ENCODE assay signal across 10 mouse cellular contexts in the genomic region with DNA sequence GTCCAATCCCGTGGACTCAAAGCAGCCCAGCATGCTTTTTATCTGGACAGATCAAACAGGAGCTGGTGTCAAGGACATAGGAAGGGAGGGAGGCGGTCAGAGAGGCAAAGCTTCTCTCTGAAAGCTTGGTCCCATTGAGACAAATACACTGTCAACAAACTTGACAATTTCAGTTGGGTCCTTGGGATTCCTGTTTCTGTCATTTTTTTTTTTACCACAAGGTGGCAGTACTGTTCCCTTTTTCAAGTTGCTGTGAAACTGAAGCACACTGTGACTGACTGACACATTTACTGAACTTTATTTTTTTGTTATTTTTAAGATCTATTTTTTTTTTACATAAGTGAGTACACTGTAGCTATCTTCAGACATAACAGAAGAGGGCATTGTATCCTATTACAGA. TPM values are rescaled to one million over a fixed set of nuclear protein-coding genes. Genes with fewer than 3 reads are reported as not detected.
DNase-seq lines count a peak whose midpoint lies in the region; ATAC-seq and TF ChIP-seq lines count a peak whose summit lies in the region.
"Had no signal": no experiment of that assay in that cellular context is flagged by ENCODE, and none has a peak within 500 bp of the region (broad histone marks: within the 10 kb centered on the region; RNA-seq: fewer than 3 reads in every experiment).

No protein-coding gene starts in this region.

- H3K9ac ChIP-seq in hindbrain, embryonic 11.5 days (ENCODE audit: low read depth, low read length), result no peak overlapping the region
- no peak overlapping the region for H3K9ac ChIP-seq in hindbrain, embryonic 12.5 days
- H3K9ac ChIP-seq: neural tube, embryonic 12.5 days had no signal

- ATAC-seq in hindbrain, embryonic 11.5 days (ENCODE audit: low FRiP score), result no peak
- no peak for ATAC-seq in hindbrain, embryonic 12.5 days (ENCODE audit: low FRiP score)

- DNase-seq in hindbrain, embryonic 11.5 days (ENCODE audit: low spot score), result peak; percentile 76
- DNase-seq in CD4-positive, CD25-positive, alpha-beta regulatory T cell, adult 2 months (ENCODE audit: low read depth, low spot score), result peak; percentile 77
- peak; percentile 75 for DNase-seq in brain, embryonic 14.5 days (ENCODE audit: low read depth)
- DNase-seq in lung, postnatal 14 days, result peak; percentile 14
- DNase-seq in urinary bladder, postnatal 14 days (ENCODE audit: low spot score), result no peak
- DNase-seq in ovary, postnatal 14 days (ENCODE audit: low spot score), result no peak
- no peak for DNase-seq in neural tube, embryonic 10.5 days (ENCODE audit: extremely low spot score, low spot score)
- DNase-seq: kidney, postnatal 10 days had no signal

- TF ChIP-seq POLR2A in brain, embryonic 14.5 days (IDR thresholded peaks at IDR 0.05; ENCODE audit: borderline replicate concordance, extremely low read depth, insufficient read depth, insufficient read length, poor library complexity, severe bottlenecking), result no peak

- no peaks in the 10 kb centered on the region for H3K4me1 ChIP-seq in hindbrain, embryonic 11.5 days (replicated peaks; ENCODE audit: control insufficient read depth, insufficient read depth, low read length)
- no peaks in the 10 kb centered on the region for H3K4me1 ChIP-seq in hindbrain, embryonic 12.5 days
- H3K4me1 ChIP-seq: neural tube, embryonic 12.5 days had no signal

- 87% methylated on average over 2 of the region's 2 CpGs for WGBS in hindbrain, embryonic 11.5 days
- 85% methylated on average over 2 of the region's 2 CpGs for WGBS in hindbrain, embryonic 12.5 days

- H3K36me3 ChIP-seq in hindbrain, embryonic 11.5 days (ENCODE audit: control insufficient read depth, insufficient read depth, low read length), result 0 out of 2 replicates have a peak, but pooled peaks cover 4% of the 10 kb centered on the region
- H3K36me3 ChIP-seq in hindbrain, embryonic 12.5 days, result peaks cover 75% of the 10 kb centered on the region

- peak; percentile 46; the same call in 1 of the 2 replicates for TF ChIP-seq CTCF in brain, embryonic 14.5 days (IDR thresholded peaks at IDR 0.05; ENCODE audit: borderline replicate concordance, extremely low read depth, insufficient read depth, insufficient read length)

- no peaks in the 10 kb centered on the region for H3K27me3 ChIP-seq in hindbrain, embryonic 11.5 days (ENCODE audit: control insufficient read depth, insufficient read depth, low read length)
- H3K27me3 ChIP-seq in hindbrain, embryonic 12.5 days, result no peaks in the 10 kb centered on the region
- H3K27me3 ChIP-seq: neural tube, embryonic 12.5 days had no signal

- no peaks in the 10 kb centered on the region for H3K9me3 ChIP-seq in hindbrain, embryonic 11.5 days (ENCODE audit: control insufficient read depth, low read length)
- H3K9me3 ChIP-seq in hindbrain, embryonic 12.5 days (replicated peaks), result no peaks in the 10 kb centered on the region
- H3K9me3 ChIP-seq: neural tube, embryonic 12.5 days had no signal

- H3K4me3 ChIP-seq in hindbrain, embryonic 11.5 days (ENCODE audit: low read depth, low read length), result no peak overlapping the region
- H3K4me3 ChIP-seq in hindbrain, embryonic 12.5 days, result no peak overlapping the region
- H3K4me3 ChIP-seq: neural tube, embryonic 12.5 days had no signal

- H3K27ac ChIP-seq in hindbrain, embryonic 11.5 days (ENCODE audit: low read depth, low read length), result no peak overlapping the region
- H3K27ac ChIP-seq in hindbrain, embryonic 12.5 days, result no peak overlapping the region
- H3K27ac ChIP-seq: neural tube, embryonic 12.5 days had no signal

- no peak overlapping the region for H3K4me2 ChIP-seq in hindbrain, embryonic 11.5 days (replicated peaks; ENCODE audit: low read depth, low read length)
- H3K4me2 ChIP-seq in hindbrain, embryonic 12.5 days (replicated peaks), result no peak overlapping the region
- H3K4me2 ChIP-seq: neural tube, embryonic 12.5 days had no signal

RNA-seq across cellular contexts. Expression of a gene that starts 19.4 kb away (rescaled TPM):
- 2.4 and 3.2 TPM in 2 replicates for polyA plus RNA-seq in hindbrain, embryonic 11.5 days (2014; fragmentation: Nextera tagmentation; extraction: Ambion mirVana)
- polyA plus RNA-seq in hindbrain, embryonic 12.5 days (2016; fragmentation: Nextera tagmentation; extraction: Ambion mirVana), result 3.6 and 7.1 TPM in 2 replicates
- polyA plus RNA-seq in brain, embryonic 14.5 days (2012; rRNA removed), result 1.00 and 1.7 TPM in 2 replicates

Comparison
In these comparisons a context has a peak if more than half of its experiments do, and no peak if none do; other contexts are left out.
1. DNase-seq: peak in hindbrain, embryonic 11.5 days (single experiment), CD4-positive, CD25-positive, alpha-beta regulatory T cell, adult 2 months (single experiment), brain, embryonic 14.5 days (single experiment) and lung, postnatal 14 days (single experiment); none in urinary bladder, postnatal 14 days (single experiment), ovary, postnatal 14 days (single experiment) and neural tube, embryonic 10.5 days (single experiment).